Mouse (Mus musculus): ENCODE measurements at regions not wholly inside any gene's neighbourhood (a gene's known extent, or its start where the extent isn't known, plus 50 kb on each side); places are given as distances from the start of the nearest gene placed in this dataset.

DNA sequence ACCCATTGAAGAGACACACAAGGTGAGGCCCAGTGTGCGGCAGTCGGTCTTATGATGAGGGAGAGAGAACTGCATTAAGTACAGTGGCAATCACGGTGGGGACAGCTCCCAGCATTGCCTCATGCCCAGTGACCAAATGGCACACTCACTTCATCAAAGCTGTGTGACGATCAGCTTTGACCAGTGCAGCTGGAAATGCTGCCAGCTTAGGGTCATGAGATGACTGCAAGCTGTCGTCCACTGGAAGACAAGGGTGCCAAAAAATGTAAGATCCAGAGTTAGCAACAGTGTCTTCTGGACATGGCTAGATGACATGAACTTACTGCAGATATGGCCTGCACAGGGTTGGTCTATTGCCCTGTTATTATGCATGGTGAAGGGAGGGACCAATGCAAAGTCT is 114.0 kb downstream of the Irs2 start:
- H3K27me3 ChIP-seq (ENCODE audit: control insufficient read depth, insufficient read depth, low read length), result no peaks in the 10 kb centered on the region; the same call in 1 of the 2 replicates
- no peaks in the 10 kb centered on the region for H3K9me3 ChIP-seq (ENCODE audit: control insufficient read depth, low read length)
- no peak overlapping the region for H3K4me2 ChIP-seq (ENCODE audit: low read depth)
- 49% methylated on average over 5 of the region's 5 CpGs for WGBS (ENCODE audit: insufficient replicate concordance)
- H3K27ac ChIP-seq, result no peak overlapping the region
- H3K4me1 ChIP-seq (replicated peaks; ENCODE audit: control insufficient read depth in 2 of 2, insufficient read depth in 2 of 2, low read length in 1 of 2), result peaks cover 0 to 11% of the 10 kb centered on the region in 2 experiments; a peak in 2 of 4 replicates
- TF ChIP-seq EP300 (IDR thresholded peaks at IDR 0.05; ENCODE audit: low read depth) (no peak), CTCF (IDR thresholded peaks at IDR 0.05; ENCODE audit: low read depth) (no peak)
- H3K4me3 ChIP-seq (ENCODE audit: insufficient read depth in 1 of 2, low read depth in 2 of 2, low read length in 2 of 2), result no peak overlapping the region
- no peak for ATAC-seq (ENCODE audit: insufficient read depth)
- no peaks in the 10 kb centered on the region for H3K36me3 ChIP-seq (replicated peaks; ENCODE audit: control insufficient read depth, insufficient read depth, low read depth)
- H3K9ac ChIP-seq (replicated peaks), result no peak overlapping the region
- no peak for DNase-seq (ENCODE audit: low read depth in 3 of 3, low spot score in 3 of 3)

DNA sequence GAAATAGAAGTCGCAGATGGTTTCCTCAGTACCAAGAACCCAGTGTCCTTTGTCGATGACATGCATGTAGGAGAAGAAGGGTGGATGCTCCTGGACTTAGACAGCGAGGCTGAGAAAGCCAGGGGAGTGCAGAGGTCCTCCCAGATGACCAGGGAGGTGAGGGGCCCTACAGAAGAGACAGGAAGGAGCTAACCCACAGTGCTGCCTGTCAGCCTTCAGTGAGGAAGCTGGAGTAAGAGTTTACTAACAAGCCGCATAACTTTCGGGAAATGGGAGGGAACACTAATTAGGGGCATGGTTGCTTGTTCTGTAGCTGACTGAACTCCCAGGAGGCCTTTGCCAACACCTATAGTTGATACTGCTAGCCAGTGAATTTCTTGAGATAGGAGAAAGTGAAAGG is 114.5 kb downstream of the Irs2 start:
- no peaks in the 10 kb centered on the region; the same call in 1 of the 2 replicates for H3K27me3 ChIP-seq (ENCODE audit: control insufficient read depth, insufficient read depth, low read length)
- peaks cover 0 to 6% of the 10 kb centered on the region in 2 experiments; a peak in 2 of 4 replicates for H3K4me1 ChIP-seq (replicated peaks; ENCODE audit: control insufficient read depth in 2 of 2, insufficient read depth in 2 of 2, low read length in 1 of 2)
- DNase-seq (ENCODE audit: low read depth in 3 of 3, low spot score in 3 of 3) (no peak), ATAC-seq (ENCODE audit: insufficient read depth) (no peak)
- no peak overlapping the region for H3K27ac ChIP-seq
- no peak overlapping the region for H3K4me3 ChIP-seq (ENCODE audit: insufficient read depth in 1 of 2, low read depth in 2 of 2, low read length in 2 of 2)
- no peaks in the 10 kb centered on the region for H3K9me3 ChIP-seq (ENCODE audit: control insufficient read depth, low read length)
- H3K9ac ChIP-seq (replicated peaks), result no peak overlapping the region
- H3K36me3 ChIP-seq (replicated peaks; ENCODE audit: control insufficient read depth, insufficient read depth, low read depth), result no peaks in the 10 kb centered on the region
- WGBS (ENCODE audit: insufficient replicate concordance), result 13% methylated on average over 5 of the region's 5 CpGs
- H3K4me2 ChIP-seq (ENCODE audit: low read depth), result no peak overlapping the region
- TF ChIP-seq CTCF (IDR thresholded peaks at IDR 0.05; ENCODE audit: low read depth) (no peak), EP300 (IDR thresholded peaks at IDR 0.05; ENCODE audit: low read depth) (no peak)

DNA sequence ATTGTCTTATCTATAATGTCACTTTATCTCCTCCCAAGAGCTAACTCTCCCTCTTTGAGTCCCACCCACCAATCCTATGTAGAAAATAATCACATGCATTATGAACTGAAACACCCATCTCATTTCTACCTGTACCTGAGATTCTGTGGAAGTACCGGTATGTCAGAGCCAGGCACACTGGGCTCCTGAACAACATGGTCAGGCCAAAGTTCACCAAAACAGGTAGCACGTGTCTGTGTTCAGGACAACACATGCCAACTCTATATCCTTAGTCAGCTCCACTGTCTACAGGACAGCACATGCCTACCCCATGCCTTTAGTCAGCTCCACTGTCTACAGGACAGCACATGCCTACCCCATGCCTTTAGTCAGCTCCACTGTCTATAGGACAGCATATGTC is 116.4 kb downstream of the Irs2 start:
- no peak for TF ChIP-seq EP300 (IDR thresholded peaks at IDR 0.05; ENCODE audit: low read depth)
- Histone ChIP-seq H3K9ac (replicated peaks) (no peak overlapping the region), H3K27me3 (ENCODE audit: control insufficient read depth, insufficient read depth, low read length) (no peaks in the 10 kb centered on the region; the same call in 1 of the 2 replicates), H3K36me3 (replicated peaks; ENCODE audit: control insufficient read depth, insufficient read depth, low read depth) (no peaks in the 10 kb centered on the region), H3K4me2 (ENCODE audit: low read depth) (no peak overlapping the region), H3K27ac (no peak overlapping the region), H3K4me3 (ENCODE audit: insufficient read depth in 1 of 2, low read depth in 2 of 2, low read length in 2 of 2) (no peak overlapping the region), H3K4me1 (replicated peaks; ENCODE audit: control insufficient read depth in 2 of 2, insufficient read depth in 2 of 2, low read length in 1 of 2) (peaks cover 0 to 4% of the 10 kb centered on the region in 2 experiments; a peak in 2 of 4 replicates), H3K9me3 (ENCODE audit: control insufficient read depth, low read length) (no peaks in the 10 kb centered on the region)
- DNase-seq (ENCODE audit: low read depth in 3 of 3, low spot score in 3 of 3), result no peak
- no peak for ATAC-seq (ENCODE audit: insufficient read depth)
- WGBS (ENCODE audit: insufficient replicate concordance), result 57% methylated on average over 2 of the region's 2 CpGs

DNA sequence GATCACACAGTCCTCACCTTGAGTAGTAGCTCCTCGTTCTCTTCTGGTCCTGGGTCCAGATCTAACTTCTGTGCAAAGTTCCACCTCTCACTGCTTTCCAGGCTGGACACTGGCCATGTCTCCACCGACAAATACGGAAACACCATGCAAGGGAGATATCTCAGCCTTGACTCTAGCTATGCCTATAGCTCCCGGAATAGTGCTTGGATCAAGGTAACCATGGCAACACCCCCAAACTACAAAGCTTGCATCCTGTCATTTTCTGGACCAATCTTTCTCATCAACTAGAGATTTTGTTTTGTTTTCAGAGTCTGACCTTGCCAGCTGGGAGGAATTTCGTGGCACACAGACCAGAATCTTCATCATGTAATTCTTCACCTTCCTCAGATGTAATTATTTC is 116.8 kb downstream of the Irs2 start:
- TF ChIP-seq CTCF (IDR thresholded peaks at IDR 0.05; ENCODE audit: low read depth) (no peak), EP300 (IDR thresholded peaks at IDR 0.05; ENCODE audit: low read depth) (no peak)
- WGBS (ENCODE audit: insufficient replicate concordance), result 59% methylated on average over 5 of the region's 5 CpGs
- ATAC-seq (ENCODE audit: insufficient read depth), result no peak
- Histone ChIP-seq H3K4me1 (replicated peaks; ENCODE audit: control insufficient read depth in 2 of 2, insufficient read depth in 2 of 2, low read length in 1 of 2) (peaks cover 0 to 4% of the 10 kb centered on the region in 2 experiments; a peak in 2 of 4 replicates), H3K4me2 (ENCODE audit: low read depth) (no peak overlapping the region), H3K27me3 (ENCODE audit: control insufficient read depth, insufficient read depth, low read length) (no peaks in the 10 kb centered on the region), H3K36me3 (replicated peaks; ENCODE audit: control insufficient read depth, insufficient read depth, low read depth) (no peaks in the 10 kb centered on the region), H3K9me3 (ENCODE audit: control insufficient read depth, low read length) (no peaks in the 10 kb centered on the region), H3K4me3 (ENCODE audit: insufficient read depth in 1 of 2, low read depth in 2 of 2, low read length in 2 of 2) (no peak overlapping the region), H3K27ac (no peak overlapping the region), H3K9ac (replicated peaks) (no peak overlapping the region)
- no peak for DNase-seq (ENCODE audit: low read depth in 3 of 3, low spot score in 3 of 3)

DNA sequence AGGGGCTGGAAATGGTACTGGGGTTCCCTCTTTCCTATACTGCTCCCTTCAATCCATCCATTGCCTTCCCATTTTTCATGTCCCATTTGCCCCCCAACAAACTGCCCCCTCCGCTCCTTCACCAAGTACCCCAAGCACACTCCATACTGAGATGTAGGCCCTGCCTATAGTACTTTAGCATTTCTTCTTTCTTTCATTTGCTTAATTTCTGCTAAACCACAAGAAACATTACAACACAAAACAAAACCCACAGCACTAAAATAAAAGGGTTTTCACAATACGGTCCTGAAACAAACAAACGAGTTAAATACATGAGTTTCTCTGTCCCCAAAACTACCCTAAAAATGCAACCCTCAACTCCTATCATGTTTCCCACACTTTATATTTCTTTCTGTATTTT is 122.8 kb downstream of the Irs2 start:
- TF ChIP-seq EP300 (IDR thresholded peaks at IDR 0.05; ENCODE audit: low read depth), result no peak
- TF ChIP-seq CTCF (IDR thresholded peaks at IDR 0.05; ENCODE audit: low read depth), result no peak
- no peak for DNase-seq (ENCODE audit: low read depth in 3 of 3, low spot score in 3 of 3)
- Histone ChIP-seq H3K27ac (no peak overlapping the region), H3K4me1 (replicated peaks; ENCODE audit: control insufficient read depth in 2 of 2, insufficient read depth in 2 of 2, low read length in 1 of 2) (no peaks in the 10 kb centered on the region; a peak in 1 of 4 replicates), H3K4me2 (ENCODE audit: low read depth) (no peak overlapping the region), H3K36me3 (replicated peaks; ENCODE audit: control insufficient read depth, insufficient read depth, low read depth) (no peaks in the 10 kb centered on the region), H3K4me3 (ENCODE audit: insufficient read depth in 1 of 2, low read depth in 2 of 2, low read length in 2 of 2) (no peak overlapping the region), H3K9me3 (ENCODE audit: control insufficient read depth, low read length) (no peaks in the 10 kb centered on the region), H3K27me3 (ENCODE audit: control insufficient read depth, insufficient read depth, low read length) (no peaks in the 10 kb centered on the region), H3K9ac (replicated peaks) (no peak overlapping the region)
- ATAC-seq (ENCODE audit: insufficient read depth), result no peak
- WGBS (ENCODE audit: insufficient replicate concordance), result 72% methylated on average over 3 of the region's 3 CpGs
